Mouse (Mus musculus): ENCODE results near the gene Mog. TPM values are rescaled to one million over a fixed set of nuclear protein-coding genes. Genes with fewer than 3 reads are reported as not detected.
"Not testable (repeated sequence)": the region's sequence is repeated elsewhere in the genome, so short reads cannot be mapped to it uniquely, and the experiment has no call there.

The Mog gene
- polyA plus RNA-seq, 1 experiment: 0.02 TPM

- H3K36me3 ChIP-seq (ENCODE audit: control insufficient read depth, insufficient read depth): no peaks in the 10 kb centered on the region
- no peaks in the 10 kb centered on the region for H3K79me2 ChIP-seq (ENCODE audit: control insufficient read depth, insufficient read depth)
- no peaks in the 10 kb centered on the region for H3K79me3 ChIP-seq (ENCODE audit: low read depth)
- H3ac ChIP-seq (ENCODE audit: control insufficient read depth, insufficient read length, low read depth): no peak overlapping the region
- H3K27me3 ChIP-seq (ENCODE audit: control insufficient read depth, insufficient read depth, insufficient read length): peaks cover 13% of the 10 kb centered on the region
- no peak overlapping the region for H3K4me3 ChIP-seq (ENCODE audit: insufficient read depth, poor library complexity, severe bottlenecking)
- TF ChIP-seq CEBPB (IDR thresholded peaks at IDR 0.05; ENCODE audit: low read depth): no peak
- no peak for TF ChIP-seq MAX (IDR thresholded peaks at IDR 0.05)
- no peak for TF ChIP-seq MYOD1 (IDR thresholded peaks at IDR 0.05; ENCODE audit: control insufficient read depth, insufficient read length, low read depth)
- TF ChIP-seq MYOG (IDR thresholded peaks at IDR 0.05; ENCODE audit: control insufficient read depth, extremely low read depth, insufficient read length): no peak
Observed at GRCm38 (mm10) chr17:36992336-36993104, 30.7 kb downstream of the Mog start.

GRCm38 (mm10) chr17:36990630-36991029 is 32.6 kb downstream of the Mog start:
- not testable (repeated sequence) for H3ac ChIP-seq (ENCODE audit: control insufficient read depth, insufficient read length, low read depth)

GRCm38 (mm10) chr17:36989437-36989836 is 33.8 kb downstream of the Mog start, which contains the start of gene H2-M5:
TSS of gene H2-M5 (minus strand) at chr17:36989537.
- peaks cover 20% of the 10 kb centered on the region for H3K27me3 ChIP-seq (ENCODE audit: control insufficient read depth, insufficient read depth, insufficient read length)
- H3K79me2 ChIP-seq (ENCODE audit: control insufficient read depth, insufficient read depth): no peaks in the 10 kb centered on the region
- no peaks in the 10 kb centered on the region for H3K79me3 ChIP-seq (ENCODE audit: low read depth)
- H3K36me3 ChIP-seq (ENCODE audit: control insufficient read depth, insufficient read depth): no peaks in the 10 kb centered on the region
- no peak within 1 kb of the TSS for H3K4me3 ChIP-seq (ENCODE audit: insufficient read depth, poor library complexity, severe bottlenecking)
- TF ChIP-seq MYOD1 (IDR thresholded peaks at IDR 0.05; ENCODE audit: control insufficient read depth, insufficient read length, low read depth) (no peak), MAX (IDR thresholded peaks at IDR 0.05) (no peak), CEBPB (IDR thresholded peaks at IDR 0.05; ENCODE audit: low read depth) (no peak), USF1 (IDR thresholded peaks at IDR 0.05; ENCODE audit: low read depth) (no peak)
- no peak within 1 kb of the TSS for H3ac ChIP-seq (ENCODE audit: control insufficient read depth, insufficient read length, low read depth)

More at GRCm38 (mm10) chr17:36990630-36991029, 32.6 kb downstream of the Mog start:
- H3K79me3 ChIP-seq (ENCODE audit: low read depth); H3K79me2 ChIP-seq (ENCODE audit: control insufficient read depth, insufficient read depth); H3K36me3 ChIP-seq (ENCODE audit: control insufficient read depth, insufficient read depth); H3K4me3 ChIP-seq (ENCODE audit: insufficient read depth, poor library complexity, severe bottlenecking): not testable (repeated sequence)
- peaks cover 17% of the 10 kb centered on the region for H3K27me3 ChIP-seq (ENCODE audit: control insufficient read depth, insufficient read depth, insufficient read length)

GRCm38 (mm10) chr17:36988475-36988874 is 34.7 kb downstream of the Mog start:
- no peaks in the 10 kb centered on the region for H3K36me3 ChIP-seq (ENCODE audit: control insufficient read depth, insufficient read depth)
- no peaks in the 10 kb centered on the region for H3K79me2 ChIP-seq (ENCODE audit: control insufficient read depth, insufficient read depth)
- no peak overlapping the region for H3ac ChIP-seq (ENCODE audit: control insufficient read depth, insufficient read length, low read depth)
- H3K79me3 ChIP-seq (ENCODE audit: low read depth): no peaks in the 10 kb centered on the region
- H3K4me3 ChIP-seq (ENCODE audit: insufficient read depth, poor library complexity, severe bottlenecking): no peak overlapping the region
- H3K27me3 ChIP-seq (ENCODE audit: control insufficient read depth, insufficient read depth, insufficient read length): peaks cover 20% of the 10 kb centered on the region
- TF ChIP-seq MYOD1 (IDR thresholded peaks at IDR 0.05; ENCODE audit: control insufficient read depth, insufficient read length, low read depth) (no peak), FOSL1 (IDR thresholded peaks at IDR 0.05; ENCODE audit: insufficient read depth, low read length, poor library complexity, severe bottlenecking) (no peak), MYOG (IDR thresholded peaks at IDR 0.05; ENCODE audit: control insufficient read depth, extremely low read depth, insufficient read length) (no peak), CTCF (IDR thresholded peaks at IDR 0.05; ENCODE audit: control insufficient read depth, insufficient read depth, insufficient read length) (no peak), USF1 (IDR thresholded peaks at IDR 0.05; ENCODE audit: low read depth) (no peak), MAX (IDR thresholded peaks at IDR 0.05) (no peak), CEBPB (IDR thresholded peaks at IDR 0.05; ENCODE audit: low read depth) (no peak)

DNA sequence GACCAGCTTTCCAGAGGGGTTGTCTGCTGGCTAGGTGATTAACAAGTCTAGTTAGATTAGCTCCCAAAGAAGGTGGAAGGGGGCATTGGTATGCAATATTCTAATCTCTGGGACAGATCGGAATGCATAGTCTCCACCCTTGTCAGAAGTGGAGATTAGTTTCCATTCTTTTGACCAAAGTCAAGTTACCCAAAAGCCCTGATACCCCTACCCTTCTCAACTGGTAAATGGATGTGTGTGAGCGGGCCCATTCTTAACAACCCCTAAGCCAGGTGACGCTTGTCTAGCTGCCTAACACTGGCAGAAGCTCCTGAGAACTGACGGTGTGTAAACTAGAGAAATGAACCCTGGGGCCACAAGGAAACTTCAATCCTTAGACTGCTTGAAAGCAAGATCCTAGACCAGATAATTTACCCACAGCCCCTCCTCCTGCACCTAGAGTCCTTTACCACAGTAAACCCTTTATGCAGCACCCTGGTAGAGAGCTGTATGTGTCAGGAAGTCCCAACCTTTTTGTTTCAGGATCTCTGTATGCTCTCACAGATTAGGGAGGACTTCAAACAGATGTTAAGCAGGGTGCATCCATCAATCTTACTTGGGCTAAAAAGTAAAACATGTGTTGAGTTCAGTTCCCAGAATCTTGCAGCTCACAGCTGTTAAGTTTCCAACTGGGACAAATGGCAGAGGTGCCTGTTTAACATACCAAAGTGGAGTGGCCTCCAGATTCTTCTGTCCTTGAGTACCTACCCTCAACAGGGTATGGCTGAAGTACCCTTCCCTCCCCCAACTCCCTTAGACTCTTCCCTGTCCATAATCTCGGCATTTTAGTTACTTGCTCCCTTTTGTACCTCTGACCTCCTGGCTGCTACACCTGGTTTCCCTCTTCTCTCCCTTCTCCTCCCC is 40.7 kb downstream of the Mog start:
- Histone ChIP-seq H3ac (ENCODE audit: control insufficient read depth, insufficient read length, low read depth) (no peak overlapping the region), H3K4me3 (ENCODE audit: insufficient read depth, poor library complexity, severe bottlenecking) (no peak overlapping the region), H3K79me3 (ENCODE audit: low read depth) (no peaks in the 10 kb centered on the region), H3K79me2 (ENCODE audit: control insufficient read depth, insufficient read depth) (no peaks in the 10 kb centered on the region), H3K36me3 (ENCODE audit: control insufficient read depth, insufficient read depth) (no peaks in the 10 kb centered on the region), H3K27me3 (ENCODE audit: control insufficient read depth, insufficient read depth, insufficient read length) (peaks cover 7% of the 10 kb centered on the region)
- TF ChIP-seq MAX (IDR thresholded peaks at IDR 0.05): no peak
- no peak for TF ChIP-seq CTCF (IDR thresholded peaks at IDR 0.05; ENCODE audit: control insufficient read depth, insufficient read depth, insufficient read length)
- no peak for TF ChIP-seq MYOD1 (IDR thresholded peaks at IDR 0.05; ENCODE audit: control insufficient read depth, insufficient read length, low read depth)
- no peak for TF ChIP-seq FOSL1 (IDR thresholded peaks at IDR 0.05; ENCODE audit: insufficient read depth, low read length, poor library complexity, severe bottlenecking)
- no peak for TF ChIP-seq CEBPB (IDR thresholded peaks at IDR 0.05; ENCODE audit: low read depth)
- TF ChIP-seq USF1 (IDR thresholded peaks at IDR 0.05; ENCODE audit: low read depth): no peak
- no peak for TF ChIP-seq MYOG (IDR thresholded peaks at IDR 0.05; ENCODE audit: control insufficient read depth, extremely low read depth, insufficient read length)

GRCm38 (mm10) chr17:36981845-36982244 is 41.4 kb downstream of the Mog start:
- Histone ChIP-seq H3K27me3 (ENCODE audit: control insufficient read depth, insufficient read depth, insufficient read length) (peaks cover 7% of the 10 kb centered on the region), H3K79me3 (ENCODE audit: low read depth) (no peaks in the 10 kb centered on the region), H3ac (ENCODE audit: control insufficient read depth, insufficient read length, low read depth) (no peak overlapping the region), H3K4me3 (ENCODE audit: insufficient read depth, poor library complexity, severe bottlenecking) (no peak overlapping the region), H3K36me3 (ENCODE audit: control insufficient read depth, insufficient read depth) (no peaks in the 10 kb centered on the region), H3K79me2 (ENCODE audit: control insufficient read depth, insufficient read depth) (no peaks in the 10 kb centered on the region)
- no peak for TF ChIP-seq FOSL1 (IDR thresholded peaks at IDR 0.05; ENCODE audit: insufficient read depth, low read length, poor library complexity, severe bottlenecking)
- no peak for TF ChIP-seq MYOD1 (IDR thresholded peaks at IDR 0.05; ENCODE audit: control insufficient read depth, insufficient read length, low read depth)
- TF ChIP-seq CTCF (IDR thresholded peaks at IDR 0.05; ENCODE audit: control insufficient read depth, insufficient read depth, insufficient read length): no peak
- no peak for TF ChIP-seq USF1 (IDR thresholded peaks at IDR 0.05; ENCODE audit: low read depth)
- no peak for TF ChIP-seq MAX (IDR thresholded peaks at IDR 0.05)
- no peak for TF ChIP-seq CEBPB (IDR thresholded peaks at IDR 0.05; ENCODE audit: low read depth)
- no peak for TF ChIP-seq MYOG (IDR thresholded peaks at IDR 0.05; ENCODE audit: control insufficient read depth, extremely low read depth, insufficient read length)
